Mouse (Mus musculus): Measurements from ENCODE around the gene Gm11084. TPM values are rescaled to one million over a fixed set of nuclear protein-coding genes. Genes with fewer than 3 reads are reported as not detected.
"Not testable (repeated sequence)": the region's sequence is repeated elsewhere in the genome, so short reads cannot be mapped to it uniquely, and the experiment has no call there.

Gene Gm11084
- polyA plus RNA-seq, 1 experiment from 2014 or later = not detected

- not testable (repeated sequence) for H3K9me3 ChIP-seq (replicated peaks; ENCODE audit: control insufficient read depth, low read length); H3K4me1 ChIP-seq (ENCODE audit: control insufficient read depth, insufficient read depth, low read length); H3K36me3 ChIP-seq (ENCODE audit: control insufficient read depth, insufficient read depth, low read length); H3K9ac ChIP-seq (ENCODE audit: low read length); H3K4me2 ChIP-seq (ENCODE audit: low read length); ATAC-seq; DNase-seq (ENCODE audit: low spot score); H3K4me3 ChIP-seq (ENCODE audit: low read depth, low read length); H3K27ac ChIP-seq (ENCODE audit: low read depth, low read length); H3K27me3 ChIP-seq (replicated peaks; ENCODE audit: control insufficient read depth, insufficient read depth, low read length)
- WGBS = 95% methylated on average over 9 of the region's 9 CpGs
These were observed 27.5 kb upstream of the Gm11084 start for GRCm38 (mm10) chr2:73014063-73014462.

GRCm38 (mm10) chr2:73012636-73013035 is 26.1 kb upstream of the Gm11084 start:
- 73% methylated on average over 20 of the region's 20 CpGs for WGBS
- H3K27ac ChIP-seq (ENCODE audit: low read depth, low read length) = no peak overlapping the region
- peak; percentile 46 for DNase-seq (ENCODE audit: low spot score)
- no peak overlapping the region for H3K4me3 ChIP-seq (ENCODE audit: low read depth, low read length)
- H3K9ac ChIP-seq (ENCODE audit: low read length) = no peak overlapping the region
- H3K27me3 ChIP-seq (replicated peaks; ENCODE audit: control insufficient read depth, insufficient read depth, low read length) = no peaks in the 10 kb centered on the region
- ATAC-seq = no peak
- H3K4me2 ChIP-seq (ENCODE audit: low read length) = no peak overlapping the region
- no peaks in the 10 kb centered on the region for H3K4me1 ChIP-seq (ENCODE audit: control insufficient read depth, insufficient read depth, low read length)
- H3K9me3 ChIP-seq (replicated peaks; ENCODE audit: control insufficient read depth, low read length) = 0 out of 2 replicates have a peak, but pooled peaks cover 4% of the 10 kb centered on the region
- H3K36me3 ChIP-seq (ENCODE audit: control insufficient read depth, insufficient read depth, low read length) = no peaks in the 10 kb centered on the region

GRCm38 (mm10) chr2:73007472-73007871 is 21.0 kb upstream of the Gm11084 start:
- 0 out of 2 replicates have a peak, but pooled peaks cover 4% of the 10 kb centered on the region for H3K9me3 ChIP-seq (replicated peaks; ENCODE audit: control insufficient read depth, low read length)
- no peaks in the 10 kb centered on the region for H3K27me3 ChIP-seq (replicated peaks; ENCODE audit: control insufficient read depth, insufficient read depth, low read length)
- ATAC-seq (no peak), DNase-seq (ENCODE audit: low spot score) (no peak)
- H3K27ac ChIP-seq (ENCODE audit: low read depth, low read length) = no peak overlapping the region
- no peak overlapping the region for H3K4me3 ChIP-seq (ENCODE audit: low read depth, low read length)
- peaks cover 10% of the 10 kb centered on the region for H3K4me1 ChIP-seq (ENCODE audit: control insufficient read depth, insufficient read depth, low read length)
- H3K4me2 ChIP-seq (ENCODE audit: low read length) = no peak overlapping the region
- H3K9ac ChIP-seq (ENCODE audit: low read length) = no peak overlapping the region
- H3K36me3 ChIP-seq (ENCODE audit: control insufficient read depth, insufficient read depth, low read length) = no peaks in the 10 kb centered on the region
- WGBS = 92% methylated on average over 9 of the region's 9 CpGs

- DNase-seq (ENCODE audit: low spot score) (no peak), ATAC-seq (no peak)
- Histone ChIP-seq H3K4me1 (ENCODE audit: control insufficient read depth, insufficient read depth, low read length) (peaks cover 10% of the 10 kb centered on the region), H3K9me3 (replicated peaks; ENCODE audit: control insufficient read depth, low read length) (no peaks in the 10 kb centered on the region), H3K27me3 (replicated peaks; ENCODE audit: control insufficient read depth, insufficient read depth, low read length) (no peaks in the 10 kb centered on the region), H3K4me2 (ENCODE audit: low read length) (no peak overlapping the region), H3K36me3 (ENCODE audit: control insufficient read depth, insufficient read depth, low read length) (no peaks in the 10 kb centered on the region), H3K4me3 (ENCODE audit: low read depth, low read length) (no peak overlapping the region), H3K9ac (ENCODE audit: low read length) (no peak overlapping the region), H3K27ac (ENCODE audit: low read depth, low read length) (no peak overlapping the region)
- 59% methylated on average over 3 of the region's 3 CpGs for WGBS
These were observed 19.3 kb upstream of the Gm11084 start for GRCm38 (mm10) chr2:73005611-73006515.

- H3K27me3 ChIP-seq (replicated peaks; ENCODE audit: control insufficient read depth, insufficient read depth, low read length) = no peaks in the 10 kb centered on the region
- ATAC-seq (peak; percentile 83), DNase-seq (ENCODE audit: low spot score) (peak; percentile 76)
- H3K4me2 ChIP-seq (ENCODE audit: low read length) = peak overlapping the region; percentile 6; the same call in 1 of the 2 replicates
- no peaks in the 10 kb centered on the region for H3K9me3 ChIP-seq (replicated peaks; ENCODE audit: control insufficient read depth, low read length)
- H3K27ac ChIP-seq (ENCODE audit: low read depth, low read length) = peak overlapping the region; percentile 61
- H3K4me1 ChIP-seq (ENCODE audit: control insufficient read depth, insufficient read depth, low read length) = peaks cover 10% of the 10 kb centered on the region
- no peaks in the 10 kb centered on the region for H3K36me3 ChIP-seq (ENCODE audit: control insufficient read depth, insufficient read depth, low read length)
- no peak overlapping the region for H3K9ac ChIP-seq (ENCODE audit: low read length)
- 35% methylated on average over 24 of the region's 24 CpGs for WGBS
- H3K4me3 ChIP-seq (ENCODE audit: low read depth, low read length) = no peak overlapping the region
These were observed 17.5 kb upstream of the Gm11084 start for GRCm38 (mm10) chr2:73003751-73004717.

GRCm38 (mm10) chr2:73003049-73003448 is 16.5 kb upstream of the Gm11084 start:
- Histone ChIP-seq H3K4me1 (ENCODE audit: control insufficient read depth, insufficient read depth, low read length) (peaks cover 10% of the 10 kb centered on the region), H3K27ac (ENCODE audit: low read depth, low read length) (no peak overlapping the region), H3K36me3 (ENCODE audit: control insufficient read depth, insufficient read depth, low read length) (no peaks in the 10 kb centered on the region), H3K9me3 (replicated peaks; ENCODE audit: control insufficient read depth, low read length) (no peaks in the 10 kb centered on the region), H3K4me2 (ENCODE audit: low read length) (no peak overlapping the region), H3K9ac (ENCODE audit: low read length) (no peak overlapping the region), H3K27me3 (replicated peaks; ENCODE audit: control insufficient read depth, insufficient read depth, low read length) (no peaks in the 10 kb centered on the region), H3K4me3 (ENCODE audit: low read depth, low read length) (no peak overlapping the region)
- WGBS = 66% methylated on average over 12 of the region's 12 CpGs
- DNase-seq (ENCODE audit: low spot score) (no peak), ATAC-seq (no peak)

GRCm38 (mm10) chr2:73002451-73002850 is 15.9 kb upstream of the Gm11084 start:
- 89% methylated on average over 6 of the region's 6 CpGs for WGBS
- Histone ChIP-seq H3K27me3 (replicated peaks; ENCODE audit: control insufficient read depth, insufficient read depth, low read length) (no peaks in the 10 kb centered on the region), H3K4me2 (ENCODE audit: low read length) (no peak overlapping the region), H3K4me3 (ENCODE audit: low read depth, low read length) (no peak overlapping the region), H3K27ac (ENCODE audit: low read depth, low read length) (no peak overlapping the region), H3K4me1 (ENCODE audit: control insufficient read depth, insufficient read depth, low read length) (peaks cover 10% of the 10 kb centered on the region), H3K9ac (ENCODE audit: low read length) (no peak overlapping the region), H3K36me3 (ENCODE audit: control insufficient read depth, insufficient read depth, low read length) (no peaks in the 10 kb centered on the region), H3K9me3 (replicated peaks; ENCODE audit: control insufficient read depth, low read length) (no peaks in the 10 kb centered on the region)
- DNase-seq (ENCODE audit: low spot score) (no peak), ATAC-seq (no peak)

- Histone ChIP-seq H3K4me2 (ENCODE audit: low read length) (no peak overlapping the region), H3K4me1 (ENCODE audit: control insufficient read depth, insufficient read depth, low read length) (peaks cover 12% of the 10 kb centered on the region), H3K27ac (ENCODE audit: low read depth, low read length) (no peak overlapping the region), H3K4me3 (ENCODE audit: low read depth, low read length) (no peak overlapping the region), H3K9ac (ENCODE audit: low read length) (no peak overlapping the region), H3K36me3 (ENCODE audit: control insufficient read depth, insufficient read depth, low read length) (no peaks in the 10 kb centered on the region), H3K9me3 (replicated peaks; ENCODE audit: control insufficient read depth, low read length) (no peaks in the 10 kb centered on the region), H3K27me3 (replicated peaks; ENCODE audit: control insufficient read depth, insufficient read depth, low read length) (no peaks in the 10 kb centered on the region)
- ATAC-seq = no peak
- 91% methylated on average over 5 of the region's 5 CpGs for WGBS
- DNase-seq (ENCODE audit: low spot score) = no peak
These were observed 15.5 kb upstream of the Gm11084 start for GRCm38 (mm10) chr2:73001994-73002393.

All from forebrain, embryonic 14.5 days (tissue).